Mouse (Mus musculus) heart, postnatal 14 days (tissue): ENCODE measurements around the gene Sppl2b. TPM values are rescaled to one million over a fixed set of nuclear protein-coding genes. Genes with fewer than 3 reads are reported as not detected.
"Not testable (repeated sequence)": the region's sequence is repeated elsewhere in the genome, so short reads cannot be mapped to it uniquely, and the experiment has no call there.

Source experiments
- DNase-seq, 2 experiments: peaks; one replicate each; pipeline ENCODE4 v3.0.0; 2021 to 2022
- intact Hi-C: fragments of 180-260 bp; cut with DNase I; formaldehyde crosslinking; loops from one replicate; pipeline ENCODE4 v1.15.1; 2025
- long read RNA-seq, 2 experiments: library from polyadenylated mRNA; stranded (forward); transcript quantifications; one replicate each; pipeline ENCODE4 v2.0.0; 2021
- total RNA-seq, 2 experiments: library from RNA; stranded (reverse); gene quantifications; 2 replicates each; pipeline ENCODE4 v1.2.3; 2021

The Sppl2b gene
- total RNA-seq, result 10 to 100 TPM; 26.6 to 28.5 TPM
- long read RNA-seq, experiment 1, transcript Sppl2b-201 (15 exons, 2,869 nt), result major isoform, 22 of 51 reads
- long read RNA-seq, experiment 1, partial matches to known transcripts, result 4 of 51 reads
- long read RNA-seq, experiment 1, other reads (novel, unspliced or antisense), result 25 of 51 reads
- long read RNA-seq, experiment 2, transcript Sppl2b-201 (15 exons, 2,869 nt), result major isoform, 17 of 51 reads
- long read RNA-seq, experiment 2, partial matches to known transcripts, result 6 of 51 reads
- long read RNA-seq, experiment 2, other reads (novel, unspliced or antisense), result 27 of 51 reads

- intact Hi-C loops, result loop anchor here (2.0 kb wide), 1 partner anchor 22 kb away; no protein-coding TSS in a partner anchor
- DNase-seq, result peak; percentile 99 to 100
These were observed at the start of gene Sppl2b, which contains the start of gene Lsm7 for GRCm38 (mm10) chr10:80854913-80855748. Sppl2b (plus strand) TSS chr10:80855275. Lsm7 (minus strand) TSS chr10:80855209.

- intact Hi-C loops, result no loop called here
- DNase-seq, result no peak
These were observed 49.8 kb upstream of the Sppl2b start for GRCm38 (mm10) chr10:80805322-80805721.

GRCm38 (mm10) chr10:80805925-80806324 lies 49.1 kb upstream of the Sppl2b start:
- intact Hi-C loops, result no loop called here

GRCm38 (mm10) chr10:80806341-80807056 lies 48.6 kb upstream of the Sppl2b start:
- intact Hi-C loops, result no loop called here

More at GRCm38 (mm10) chr10:80805925-80806324, 49.1 kb upstream of the Sppl2b start:
- DNase-seq, result peak; percentile 70 to 87

GRCm38 (mm10) chr10:80807057-80807627 lies 47.9 kb upstream of the Sppl2b start:
- intact Hi-C loops, result no loop called here

More at GRCm38 (mm10) chr10:80806341-80807056, 48.6 kb upstream of the Sppl2b start:
- no peak for DNase-seq

GRCm38 (mm10) chr10:80808099-80808984 lies 46.7 kb upstream of the Sppl2b start:
- intact Hi-C loops, result no loop called here
- no peak for DNase-seq

More at GRCm38 (mm10) chr10:80807057-80807627, 47.9 kb upstream of the Sppl2b start:
- DNase-seq, result peak; percentile 73 to 76

- DNase-seq, result no peak
- intact Hi-C loops, result no loop called here
These were observed 46.0 kb upstream of the Sppl2b start for GRCm38 (mm10) chr10:80808985-80809632.

- DNase-seq, result peak in 1 of 2 experiments; percentile 7
- intact Hi-C loops, result no loop called here
These were observed 45.0 kb upstream of the Sppl2b start for GRCm38 (mm10) chr10:80810084-80810483.

GRCm38 (mm10) chr10:80812391-80813041 lies 42.6 kb upstream of the Sppl2b start:
- intact Hi-C loops, result no loop called here
- DNase-seq, result no peak

GRCm38 (mm10) chr10:80813366-80813765 lies 41.7 kb upstream of the Sppl2b start, which contains the start of gene Jsrp1:
Jsrp1 (minus strand) TSS chr10:80813498.
- no peak for DNase-seq
- intact Hi-C loops, result no loop called here

GRCm38 (mm10) chr10:80814800-80815199 lies 40.3 kb upstream of the Sppl2b start:
- no peak for DNase-seq
- intact Hi-C loops, result no loop called here

GRCm38 (mm10) chr10:80816303-80816702 lies 38.8 kb upstream of the Sppl2b start:
- DNase-seq, intact Hi-C loops: not testable (repeated sequence)

GRCm38 (mm10) chr10:80817164-80817563 lies 37.9 kb upstream of the Sppl2b start:
- intact Hi-C loops, result no loop called here
- no peak for DNase-seq

- not testable (repeated sequence) for DNase-seq
These were observed 37.1 kb upstream of the Sppl2b start for GRCm38 (mm10) chr10:80817955-80818354.

GRCm38 (mm10) chr10:80818599-80819281 lies 36.3 kb upstream of the Sppl2b start:
- intact Hi-C loops, result no loop called here
- DNase-seq, result no peak

More at GRCm38 (mm10) chr10:80817955-80818354, 37.1 kb upstream of the Sppl2b start:
- intact Hi-C loops, result not testable (repeated sequence)

GRCm38 (mm10) chr10:80819406-80819805 lies 35.7 kb upstream of the Sppl2b start:
- DNase-seq, result no peak
- intact Hi-C loops, result no loop called here

- intact Hi-C loops, result loop anchor here (2.0 to 5.0 kb wide), 2 partner anchors 57 to 175 kb away; no protein-coding TSS in a partner anchor
- DNase-seq, result no peak
These were observed 33.1 kb upstream of the Sppl2b start for GRCm38 (mm10) chr10:80821991-80822390.
